Mouse (Mus musculus): ENCODE measurements around the gene Erbb3. TPM values are rescaled to one million over a fixed set of nuclear protein-coding genes. Genes with fewer than 3 reads are reported as not detected.
"Not testable (repeated sequence)": the region's sequence is repeated elsewhere in the genome, so short reads cannot be mapped to it uniquely, and the experiment has no call there.

Gene Erbb3
- polyA plus RNA-seq (2015; fragmentation: Nextera tagmentation; extraction: Ambion mirVana): 7.3 and 7.8 TPM in 2 replicates

GRCm38 (mm10) chr10:128589464-128590192, at the start of gene Erbb3:
TSS of gene Erbb3 (minus strand) at chr10:128589652.
- H3K9ac ChIP-seq (replicated peaks): peak within 1 kb of the TSS; percentile 67
- peaks cover 40% of the 10 kb centered on the region for H3K27me3 ChIP-seq (ENCODE audit: insufficient read depth, low read length)
- H3K27ac ChIP-seq (ENCODE audit: low read depth): peak within 1 kb of the TSS; percentile 93
- peak within 1 kb of the TSS; percentile 96 for H3K4me2 ChIP-seq (ENCODE audit: low read depth, low read length)
- WGBS (ENCODE audit: insufficient replicate concordance): under 1% methylated on average over 42 of the region's 43 CpGs
- peaks cover 4% of the 10 kb centered on the region; the same call in 1 of the 2 replicates for H3K4me1 ChIP-seq (ENCODE audit: insufficient read depth)
- no peak for TF ChIP-seq EP300 (IDR thresholded peaks at IDR 0.05; ENCODE audit: low read depth)
- TF ChIP-seq CTCF (IDR thresholded peaks at IDR 0.05; ENCODE audit: low read depth): no peak
- no peaks in the 10 kb centered on the region for H3K9me3 ChIP-seq (ENCODE audit: low read length)
- ATAC-seq (peak; percentile 76), DNase-seq (peak; percentile 76)
- H3K36me3 ChIP-seq (replicated peaks; ENCODE audit: insufficient read depth, low read length): no peaks in the 10 kb centered on the region
- H3K4me3 ChIP-seq (ENCODE audit: low read depth, low read length): peak within 1 kb of the TSS; percentile 79

- Histone ChIP-seq H3K36me3 (replicated peaks; ENCODE audit: insufficient read depth, low read length) (no peaks in the 10 kb centered on the region), H3K4me3 (ENCODE audit: low read depth, low read length) (no peak overlapping the region), H3K4me1 (ENCODE audit: insufficient read depth) (peaks cover 3% of the 10 kb centered on the region; the same call in 1 of the 2 replicates), H3K4me2 (ENCODE audit: low read depth, low read length) (peak overlapping the region; percentile 38; the same call in 1 of the 2 replicates), H3K27ac (ENCODE audit: low read depth) (no peak overlapping the region), H3K9me3 (ENCODE audit: low read length) (no peaks in the 10 kb centered on the region), H3K9ac (replicated peaks) (no peak overlapping the region), H3K27me3 (ENCODE audit: insufficient read depth, low read length) (no peaks in the 10 kb centered on the region)
- TF ChIP-seq CTCF (IDR thresholded peaks at IDR 0.05; ENCODE audit: low read depth) (no peak), EP300 (IDR thresholded peaks at IDR 0.05; ENCODE audit: low read depth) (no peak)
- DNase-seq (no peak), ATAC-seq (no peak)
- WGBS (ENCODE audit: insufficient replicate concordance): 20% methylated on average over 11 of the region's 11 CpGs
Measured at GRCm38 (mm10) chr10:128637011-128637410, 47.6 kb upstream of the Erbb3 start.

- Histone ChIP-seq H3K36me3 (replicated peaks; ENCODE audit: insufficient read depth, low read length) (no peaks in the 10 kb centered on the region), H3K4me3 (ENCODE audit: low read depth, low read length) (no peak overlapping the region), H3K9me3 (ENCODE audit: low read length) (no peaks in the 10 kb centered on the region), H3K4me2 (ENCODE audit: low read depth, low read length) (0 out of 2 replicates have a peak overlapping the region, but pooled peaks have one; percentile 38), H3K27ac (ENCODE audit: low read depth) (peak overlapping the region; percentile 30; the same call in 1 of the 2 replicates), H3K27me3 (ENCODE audit: insufficient read depth, low read length) (no peaks in the 10 kb centered on the region), H3K9ac (replicated peaks) (no peak overlapping the region), H3K4me1 (ENCODE audit: insufficient read depth) (peaks cover 3% of the 10 kb centered on the region; the same call in 1 of the 2 replicates)
- WGBS (ENCODE audit: insufficient replicate concordance): 34% methylated on average over 6 of the region's 6 CpGs
- TF ChIP-seq EP300 (IDR thresholded peaks at IDR 0.05; ENCODE audit: low read depth): no peak
- no peak for TF ChIP-seq CTCF (IDR thresholded peaks at IDR 0.05; ENCODE audit: low read depth)
- ATAC-seq: no peak
- no peak for DNase-seq
Measured at GRCm38 (mm10) chr10:128636561-128636960, 47.1 kb upstream of the Erbb3 start.

- TF ChIP-seq CTCF (IDR thresholded peaks at IDR 0.05; ENCODE audit: low read depth) (no peak), EP300 (IDR thresholded peaks at IDR 0.05; ENCODE audit: low read depth) (no peak)
- Histone ChIP-seq H3K4me2 (ENCODE audit: low read depth, low read length) (peak overlapping the region; percentile 30; the same call in 1 of the 2 replicates), H3K27ac (ENCODE audit: low read depth) (peak overlapping the region; percentile 91), H3K36me3 (replicated peaks; ENCODE audit: insufficient read depth, low read length) (no peaks in the 10 kb centered on the region), H3K4me1 (ENCODE audit: insufficient read depth) (peaks cover 3% of the 10 kb centered on the region; the same call in 1 of the 2 replicates), H3K9me3 (ENCODE audit: low read length) (no peaks in the 10 kb centered on the region), H3K9ac (replicated peaks) (no peak overlapping the region), H3K4me3 (ENCODE audit: low read depth, low read length) (no peak overlapping the region), H3K27me3 (ENCODE audit: insufficient read depth, low read length) (no peaks in the 10 kb centered on the region)
- peak; percentile 98 for ATAC-seq
- WGBS (ENCODE audit: insufficient replicate concordance): 74% methylated on average over 13 of the region's 13 CpGs
- DNase-seq: peak; percentile 83
Measured at GRCm38 (mm10) chr10:128635697-128636096, 46.2 kb upstream of the Erbb3 start.

- Histone ChIP-seq H3K9me3 (ENCODE audit: low read length) (no peaks in the 10 kb centered on the region), H3K9ac (replicated peaks) (no peak overlapping the region), H3K27ac (ENCODE audit: low read depth) (no peak overlapping the region), H3K27me3 (ENCODE audit: insufficient read depth, low read length) (no peaks in the 10 kb centered on the region), H3K4me2 (ENCODE audit: low read depth, low read length) (no peak overlapping the region), H3K36me3 (replicated peaks; ENCODE audit: insufficient read depth, low read length) (no peaks in the 10 kb centered on the region), H3K4me1 (ENCODE audit: insufficient read depth) (peaks cover 9% of the 10 kb centered on the region), H3K4me3 (ENCODE audit: low read depth, low read length) (no peak overlapping the region)
- WGBS (ENCODE audit: insufficient replicate concordance): 34% methylated on average over 6 of the region's 6 CpGs
- no peak for DNase-seq
- no peak for ATAC-seq
- TF ChIP-seq EP300 (IDR thresholded peaks at IDR 0.05; ENCODE audit: low read depth): no peak
- TF ChIP-seq CTCF (IDR thresholded peaks at IDR 0.05; ENCODE audit: low read depth): no peak
Measured at GRCm38 (mm10) chr10:128631571-128631970, 42.1 kb upstream of the Erbb3 start.

GRCm38 (mm10) chr10:128630306-128630705, 40.9 kb upstream of the Erbb3 start:
- H3K4me1 ChIP-seq (ENCODE audit: insufficient read depth): peaks cover 13% of the 10 kb centered on the region
- not testable (repeated sequence) for H3K36me3 ChIP-seq (replicated peaks; ENCODE audit: insufficient read depth, low read length)
- 73% methylated on average over 5 of the region's 5 CpGs for WGBS (ENCODE audit: insufficient replicate concordance)

More at GRCm38 (mm10) chr10:128630306-128630705, 40.9 kb upstream of the Erbb3 start:
- not testable (repeated sequence) for DNase-seq; H3K27ac ChIP-seq (ENCODE audit: low read depth); H3K27me3 ChIP-seq (ENCODE audit: insufficient read depth, low read length); H3K4me3 ChIP-seq (ENCODE audit: low read depth, low read length); H3K9ac ChIP-seq (replicated peaks); ATAC-seq; H3K4me2 ChIP-seq (ENCODE audit: low read depth, low read length); H3K9me3 ChIP-seq (ENCODE audit: low read length)

Measured in liver, postnatal 0 days (tissue).